Mouse (Mus musculus) myocyte (in vitro differentiated cells): ENCODE measurements around the gene Dpysl5. TPM values are rescaled to one million over a fixed set of nuclear protein-coding genes. Genes with fewer than 3 reads are reported as not detected.

Experiments used
- H3K27me3 ChIP-seq: one replicate; pipeline ENCODE4 v1.6.1; 2011; ENCODE audit not compliant: control insufficient read depth, insufficient read depth, insufficient read length
- H3K36me3 ChIP-seq: one replicate; pipeline ENCODE4 v1.6.1; 2011; ENCODE audit not compliant: control insufficient read depth, insufficient read depth
- H3K4me2 ChIP-seq: one replicate; pipeline ENCODE4 v1.6.1; 2011; ENCODE audit warnings: low read depth, control low read depth
- H3K4me3 ChIP-seq: one replicate; pipeline ENCODE4 v1.5.1; 2011; ENCODE audit warnings: mild to moderate bottlenecking, control low read depth, moderate library complexity
- H3K79me2 ChIP-seq: one replicate; pipeline ENCODE4 v1.6.1; 2011; ENCODE audit not compliant: control insufficient read depth, insufficient read depth
- H3ac ChIP-seq: one replicate; pipeline ENCODE4 v1.6.1; 2011; ENCODE audit not compliant: control insufficient read depth, insufficient read length
- CEBPB ChIP-seq: IDR thresholded peaks from 2 replicates; pipeline ENCODE4 v1.6.1; 2011; ENCODE audit warnings: mild to moderate bottlenecking, moderate library complexity; ENCODE audit not compliant: poor library complexity, insufficient read depth, severe bottlenecking
- E2F4 ChIP-seq: IDR thresholded peaks from one replicate; pipeline ENCODE4 v1.6.1; 2011; ENCODE audit warnings: mild to moderate bottlenecking, control low read depth, moderate library complexity; ENCODE audit not compliant: insufficient read depth
- MAX ChIP-seq: IDR thresholded peaks from one replicate; pipeline ENCODE4 v1.6.1; 2011; ENCODE audit warnings: low read depth, mild to moderate bottlenecking, control low read depth
- MYOD1 ChIP-seq, 3 experiments: IDR thresholded peaks; one replicate each; pipeline ENCODE4 v1.6.1; 2011; ENCODE audit warnings: control low read depth in 2 of 3, low read depth in 2 of 3, mild to moderate bottlenecking in 2 of 3, moderate library complexity in 1 of 3; ENCODE audit not compliant: insufficient read length in 2 of 3, control insufficient read depth in 1 of 3
- MYOG ChIP-seq, 3 experiments: IDR thresholded peaks; one replicate each; pipeline ENCODE4 v1.6.1; 2011; ENCODE audit warnings: control low read depth in 2 of 3, low read depth in 2 of 3, mild to moderate bottlenecking in 2 of 3; ENCODE audit not compliant: insufficient read length in 2 of 3, control insufficient read depth in 1 of 3, insufficient read depth in 1 of 3
- POLR2A ChIP-seq: IDR thresholded peaks from one replicate; pipeline ENCODE4 v1.6.1; 2011; ENCODE audit warnings: low read depth, mild to moderate bottlenecking, control low read depth, moderate library complexity; ENCODE audit not compliant: insufficient read length
- POLR2AphosphoS2 ChIP-seq: IDR thresholded peaks from one replicate; pipeline ENCODE4 v1.6.1; 2011; ENCODE audit warnings: low read depth, control low read depth; ENCODE audit not compliant: insufficient read length
- REST ChIP-seq: IDR thresholded peaks from one replicate; pipeline ENCODE4 v1.6.1; 2011; ENCODE audit warnings: mild to moderate bottlenecking, control low read depth, moderate library complexity; ENCODE audit not compliant: insufficient read depth, insufficient read length
- SRF ChIP-seq: IDR thresholded peaks from one replicate; pipeline ENCODE4 v1.6.1; 2011; ENCODE audit warnings: low read depth; ENCODE audit not compliant: control insufficient read depth, insufficient read length
- TCF12 ChIP-seq: IDR thresholded peaks from one replicate; pipeline ENCODE4 v1.6.1; 2011; ENCODE audit warnings: mild to moderate bottlenecking, control low read depth; ENCODE audit not compliant: poor library complexity, insufficient read depth, severe bottlenecking
- TCF3 ChIP-seq: IDR thresholded peaks from one replicate; pipeline ENCODE4 v1.6.1; 2011; ENCODE audit warnings: low read depth, control low read depth; ENCODE audit not compliant: insufficient read length
- USF1 ChIP-seq: IDR thresholded peaks from one replicate; pipeline ENCODE4 v1.6.1; 2011; ENCODE audit warnings: low read depth, mild to moderate bottlenecking, control low read depth, moderate library complexity
- polyA plus RNA-seq: library from polyadenylated mRNA; unstranded; fragments of >200 nt; fragmentation: generic; extraction: Trizol; gene quantifications from one replicate; pipeline ENCODE4 v1.2.1, GENCODE M21; 2012; ENCODE audit warnings: missing spikeins

Gene Dpysl5
- polyA plus RNA-seq, 1 experiment: 0.01 TPM

DNA sequence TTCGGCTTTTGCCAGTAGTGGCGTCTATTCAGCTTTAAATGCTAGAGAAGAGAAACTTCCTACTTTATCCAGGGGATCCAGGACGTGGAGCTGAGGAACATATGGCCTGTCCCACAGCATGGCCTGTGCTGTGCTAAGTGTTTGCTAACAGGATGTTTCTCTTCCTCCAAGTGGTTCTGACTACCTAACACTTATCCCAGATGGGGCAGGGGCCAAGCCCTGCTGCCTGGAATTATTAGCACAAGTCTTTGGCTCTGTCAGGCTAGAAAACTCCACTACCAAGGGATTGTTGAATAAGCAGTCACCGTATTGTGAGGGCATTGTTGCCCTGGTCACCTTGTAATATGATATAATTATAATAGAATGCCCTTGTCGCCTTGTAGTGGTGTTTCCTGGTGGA lies 111.3 kb downstream of the Dpysl5 start:
- TF ChIP-seq POLR2A (no peak), TCF12 (no peak), REST (no peak), MYOD1 (IDR thresholded peaks at IDR 0.05; ENCODE audit: control insufficient read depth in 1 of 3, insufficient read length in 2 of 3, low read depth in 2 of 3) (no peak), POLR2AphosphoS2 (no peak), CEBPB (no peak), TCF3 (no peak), MAX (no peak)
- no peak overlapping the region for H3ac ChIP-seq
- H3K36me3 ChIP-seq: no peaks in the 10 kb centered on the region
- no peak overlapping the region for H3K4me2 ChIP-seq
- no peak overlapping the region for H3K4me3 ChIP-seq
- H3K79me2 ChIP-seq: peaks cover 16% of the 10 kb centered on the region
- H3K27me3 ChIP-seq: no peaks in the 10 kb centered on the region

GRCm38 (mm10) chr5:30823091-30823490 lies 111.7 kb downstream of the Dpysl5 start:
- Histone ChIP-seq H3K4me2 (no peak overlapping the region), H3K79me2 (peaks cover 13% of the 10 kb centered on the region), H3K36me3 (no peaks in the 10 kb centered on the region), H3K4me3 (no peak overlapping the region), H3ac (no peak overlapping the region), H3K27me3 (no peaks in the 10 kb centered on the region)
- TF ChIP-seq MYOD1 (IDR thresholded peaks at IDR 0.05; ENCODE audit: control insufficient read depth in 1 of 3, insufficient read length in 2 of 3, low read depth in 2 of 3): no peak
- no peak for TF ChIP-seq E2F4
- no peak for TF ChIP-seq CEBPB
- TF ChIP-seq TCF3: no peak
- TF ChIP-seq POLR2AphosphoS2: no peak
- no peak for TF ChIP-seq TCF12
- no peak for TF ChIP-seq POLR2A
- TF ChIP-seq USF1: no peak
- no peak for TF ChIP-seq SRF
- TF ChIP-seq REST: no peak
- no peak for TF ChIP-seq MAX
- TF ChIP-seq MYOG (IDR thresholded peaks at IDR 0.05; ENCODE audit: control insufficient read depth in 1 of 3, insufficient read depth in 1 of 3, insufficient read length in 2 of 3, low read depth in 2 of 3): no peak

GRCm38 (mm10) chr5:30824124-30824988 lies 113.0 kb downstream of the Dpysl5 start:
- no peak overlapping the region for H3ac ChIP-seq
- TF ChIP-seq TCF3: no peak
- no peak for TF ChIP-seq TCF12
- TF ChIP-seq REST: no peak
- TF ChIP-seq SRF: no peak
- TF ChIP-seq CEBPB: no peak
- TF ChIP-seq USF1: no peak
- no peak for TF ChIP-seq MAX
- TF ChIP-seq E2F4: no peak
- no peak for TF ChIP-seq POLR2A
- no peak for TF ChIP-seq POLR2AphosphoS2
- TF ChIP-seq MYOG (IDR thresholded peaks at IDR 0.05; ENCODE audit: control insufficient read depth in 1 of 3, insufficient read depth in 1 of 3, insufficient read length in 2 of 3, low read depth in 2 of 3): no peak
- TF ChIP-seq MYOD1 (IDR thresholded peaks at IDR 0.05; ENCODE audit: control insufficient read depth in 1 of 3, insufficient read length in 2 of 3, low read depth in 2 of 3): no peak
- no peak overlapping the region for H3K4me2 ChIP-seq
- H3K27me3 ChIP-seq: no peaks in the 10 kb centered on the region
- H3K36me3 ChIP-seq: no peaks in the 10 kb centered on the region
- peaks cover 5% of the 10 kb centered on the region for H3K79me2 ChIP-seq
- H3K4me3 ChIP-seq: no peak overlapping the region

DNA sequence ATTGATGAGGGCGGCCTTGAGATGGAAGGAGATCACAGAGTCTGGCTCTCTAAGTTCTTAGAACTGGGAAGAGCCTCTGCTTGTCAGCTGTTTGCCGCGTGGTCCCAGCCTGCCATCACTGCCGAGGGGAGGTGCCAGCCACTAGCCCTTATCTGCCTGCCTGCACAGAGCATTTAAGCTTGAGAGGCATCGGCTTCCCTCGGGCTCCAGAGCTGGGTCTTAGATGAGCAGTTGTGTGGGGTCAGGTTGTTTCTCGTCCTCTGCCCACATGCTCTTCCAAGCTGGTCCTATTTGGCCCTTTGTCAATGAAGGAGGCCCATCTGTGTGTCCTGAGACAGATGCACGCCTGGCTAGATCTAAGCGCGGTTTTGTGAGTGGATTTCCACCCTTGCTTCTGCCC lies 113.8 kb downstream of the Dpysl5 start:
- Histone ChIP-seq H3K4me2 (no peak overlapping the region), H3K79me2 (peaks cover 5% of the 10 kb centered on the region), H3ac (no peak overlapping the region), H3K36me3 (no peaks in the 10 kb centered on the region), H3K4me3 (no peak overlapping the region), H3K27me3 (no peaks in the 10 kb centered on the region)
- TF ChIP-seq TCF12: no peak
- TF ChIP-seq MYOG (IDR thresholded peaks at IDR 0.05; ENCODE audit: control insufficient read depth in 1 of 3, insufficient read depth in 1 of 3, insufficient read length in 2 of 3, low read depth in 2 of 3): no peak
- no peak for TF ChIP-seq REST
- TF ChIP-seq TCF3: no peak
- TF ChIP-seq POLR2A: no peak
- TF ChIP-seq MYOD1 (IDR thresholded peaks at IDR 0.05; ENCODE audit: control insufficient read depth in 1 of 3, insufficient read length in 2 of 3, low read depth in 2 of 3): no peak
- no peak for TF ChIP-seq POLR2AphosphoS2
- no peak for TF ChIP-seq E2F4
- TF ChIP-seq SRF: no peak
- no peak for TF ChIP-seq USF1
- no peak for TF ChIP-seq CEBPB
- no peak for TF ChIP-seq MAX
